Comparison of ENCODE assay signal across 8 mouse cellular contexts in the genomic region with DNA sequence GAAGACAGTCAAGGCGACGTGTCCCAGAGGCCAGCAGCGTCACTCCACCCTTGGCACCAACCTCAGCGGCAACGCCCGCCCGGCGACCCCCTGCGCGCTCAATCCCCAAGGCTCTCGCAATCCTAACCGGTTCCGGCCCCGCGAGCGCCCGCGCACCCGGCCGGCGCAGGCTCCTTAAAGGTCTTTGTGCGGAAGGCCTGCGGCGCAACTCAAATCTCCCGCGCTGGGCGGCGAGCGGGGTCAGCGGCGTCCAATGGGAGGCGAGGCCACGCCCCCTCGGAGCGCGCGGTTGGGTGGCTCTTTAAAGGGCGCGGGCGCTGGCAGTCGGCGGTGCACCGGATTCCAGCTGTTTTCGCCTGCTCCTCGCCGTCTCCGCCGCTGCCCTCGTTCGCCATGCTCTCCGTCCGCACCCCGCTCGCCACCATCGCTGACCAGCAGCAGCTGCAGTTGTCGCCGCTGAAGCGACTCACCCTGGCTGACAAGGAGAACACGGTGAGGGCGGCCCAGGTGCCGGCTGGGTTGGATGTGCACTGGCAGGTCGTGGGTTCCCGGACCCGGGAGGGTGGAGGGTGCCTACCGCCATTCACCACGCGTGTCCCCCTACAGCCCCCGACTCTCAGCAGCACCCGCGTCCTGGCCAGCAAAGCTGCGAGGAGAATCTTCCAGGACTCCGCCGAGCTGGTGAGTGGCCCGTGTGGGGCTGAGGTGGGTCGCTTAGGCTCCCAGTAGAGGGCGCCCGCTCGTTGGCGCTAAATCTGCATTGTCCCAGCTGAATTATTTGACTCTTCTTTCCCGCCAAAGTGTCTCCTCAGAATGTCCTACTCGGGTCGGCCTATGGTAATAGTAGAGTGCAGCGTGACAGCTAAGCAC. TPM values are rescaled to one million over a fixed set of nuclear protein-coding genes. Genes with fewer than 3 reads are reported as not detected.
DNase-seq lines count a peak whose midpoint lies in the region; ATAC-seq lines count a peak whose summit lies in the region.

A gene (plus strand): TSS at position 288 of the 870 bp plus-strand sequence.

- H3K36me3 ChIP-seq in hindbrain, embryonic 14.5 days (replicated peaks; ENCODE audit: control insufficient read depth, insufficient read depth): peaks cover 6% of the 10 kb centered on the region; the same call in 1 of the 2 replicates

- ATAC-seq in hindbrain, embryonic 14.5 days (ENCODE audit: low FRiP score): peak; percentile 91

- no peaks in the 10 kb centered on the region for H3K27me3 ChIP-seq in hindbrain, embryonic 14.5 days (ENCODE audit: control insufficient read depth, insufficient read depth, low read length)

- peaks cover 12% of the 10 kb centered on the region for H3K4me1 ChIP-seq in hindbrain, embryonic 14.5 days (replicated peaks; ENCODE audit: control insufficient read depth, insufficient read depth, low read length)

- peak within 1 kb of the TSS; percentile 76 for H3K4me2 ChIP-seq in hindbrain, embryonic 14.5 days (replicated peaks)

- H3K27ac ChIP-seq in hindbrain, embryonic 14.5 days: peak within 1 kb of the TSS; percentile 66

- peak within 1 kb of the TSS; percentile 70 for H3K4me3 ChIP-seq in hindbrain, embryonic 14.5 days (replicated peaks; ENCODE audit: low read length)

- H3K9me3 ChIP-seq in hindbrain, embryonic 14.5 days (ENCODE audit: control insufficient read depth, low read length): no peaks in the 10 kb centered on the region

- WGBS in hindbrain, embryonic 14.5 days: under 1% methylated on average over 82 of the region's 83 CpGs

- peak within 1 kb of the TSS; percentile 72 for H3K9ac ChIP-seq in hindbrain, embryonic 14.5 days

- peak; percentile 94 for DNase-seq in R1 (ENCODE audit: low read depth, low spot score)
- peak; percentile 94 to 96 for DNase-seq in cerebellum, postnatal 14 days
- peak; percentile 84 to 87 for DNase-seq in frontal cortex, postnatal 25 days (ENCODE audit: low spot score in 2 of 2)
- DNase-seq in hindbrain, embryonic 14.5 days (ENCODE audit: low spot score): peak; percentile 94
- DNase-seq in layer of hippocampus, postnatal 36 days: peak; percentile 88 to 92
- peak; percentile 94 for DNase-seq in lung, postnatal 25 days (ENCODE audit: low spot score)
- peak; percentile 74 for DNase-seq in retina, adult 2 months (ENCODE audit: low read depth, low spot score)
- DNase-seq in thymus, postnatal 25 days: peak; percentile 97

RNA-seq across cellular contexts. Expression of the gene that starts here (rescaled TPM):
- polyA plus RNA-seq in hindbrain, embryonic 14.5 days (2014; fragmentation: Nextera tagmentation; extraction: Ambion mirVana): 42.8 and 52.5 TPM in 2 replicates
- total RNA-seq in layer of hippocampus, postnatal 36 days (2021): 1 to 10 TPM; 2.5 to 3.1 TPM

Comparison
In these comparisons a context has a peak if more than half of its experiments do, and no peak if none do; other contexts are left out.
1. Peak in every context shown above with its lines: DNase-seq, ATAC-seq, H3K4me3 ChIP-seq and H3K27ac ChIP-seq.